Mouse (Mus musculus): Measurements from ENCODE around the gene Lat.

GRCm38 (mm10) chr7:126397221-126397620 is 27.9 kb upstream of the Lat start:
- no peak for TF ChIP-seq CTCF (IDR thresholded peaks at IDR 0.05; ENCODE audit: insufficient read depth, low read length)
- no peak for TF ChIP-seq POLR2A (IDR thresholded peaks at IDR 0.05; ENCODE audit: borderline replicate concordance, extremely low read depth, low read depth, low read length)

Data from lung, adult 2 months (tissue).